Mouse (Mus musculus): Measurements from ENCODE around the gene Rhod. TPM values are rescaled to one million over a fixed set of nuclear protein-coding genes. Genes with fewer than 3 reads are reported as not detected.
"Not testable (repeated sequence)": the region's sequence is repeated elsewhere in the genome, so short reads cannot be mapped to it uniquely, and the experiment has no call there.

Gene Rhod
- total and polyA plus RNA-seq, 2 experiments from 2014 or later = 16.0 to 35.0 TPM

- Histone ChIP-seq H3K9me3 (replicated peaks; ENCODE audit: control insufficient read depth, low read length) (no peaks in the 10 kb centered on the region), H3K9ac (replicated peaks; ENCODE audit: low read depth, low read length) (no peak overlapping the region), H3K27ac (ENCODE audit: low read depth) (no peak overlapping the region), H3K4me3 (ENCODE audit: low read depth, low read length) (no peak overlapping the region), H3K27me3 (ENCODE audit: control insufficient read depth, insufficient read depth, low read length) (no peaks in the 10 kb centered on the region), H3K36me3 (replicated peaks; ENCODE audit: control insufficient read depth, insufficient read depth, low read length) (no peaks in the 10 kb centered on the region), H3K4me1 (ENCODE audit: control insufficient read depth, insufficient read depth) (no peaks in the 10 kb centered on the region), H3K4me2 (ENCODE audit: low read depth, low read length) (no peak overlapping the region)
- ATAC-seq (ENCODE audit: insufficient read depth, low read depth) (no peak), DNase-seq (ENCODE audit: low spot score) (no peak)
- TF ChIP-seq CTCF (IDR thresholded peaks at IDR 0.05; ENCODE audit: low read depth) (no peak), EP300 (IDR thresholded peaks at IDR 0.05; ENCODE audit: low read depth) (no peak)
- WGBS = 75% methylated on average over 15 of the region's 15 CpGs
Observed at GRCm38 (mm10) chr19:4455071-4455800, 16.0 kb upstream of the Rhod start.

- ATAC-seq (ENCODE audit: insufficient read depth, low read depth); H3K9me3 ChIP-seq (replicated peaks; ENCODE audit: control insufficient read depth, low read length); H3K4me2 ChIP-seq (ENCODE audit: low read depth, low read length); H3K36me3 ChIP-seq (replicated peaks; ENCODE audit: control insufficient read depth, insufficient read depth, low read length); DNase-seq (ENCODE audit: low spot score); H3K4me1 ChIP-seq (ENCODE audit: control insufficient read depth, insufficient read depth); H3K27ac ChIP-seq (ENCODE audit: low read depth); H3K27me3 ChIP-seq (ENCODE audit: control insufficient read depth, insufficient read depth, low read length); H3K9ac ChIP-seq (replicated peaks; ENCODE audit: low read depth, low read length); H3K4me3 ChIP-seq (ENCODE audit: low read depth, low read length): not testable (repeated sequence)
- WGBS = 50% methylated on average over 1 of the region's 1 CpGs
Observed at GRCm38 (mm10) chr19:4454040-4454439, 14.8 kb upstream of the Rhod start.

GRCm38 (mm10) chr19:4452525-4452924 is 13.3 kb upstream of the Rhod start:
- TF ChIP-seq EP300 (IDR thresholded peaks at IDR 0.05; ENCODE audit: low read depth) = no peak
- TF ChIP-seq CTCF (IDR thresholded peaks at IDR 0.05; ENCODE audit: low read depth) = no peak
- Histone ChIP-seq H3K4me2 (ENCODE audit: low read depth, low read length) (no peak overlapping the region), H3K9me3 (replicated peaks; ENCODE audit: control insufficient read depth, low read length) (no peaks in the 10 kb centered on the region), H3K4me3 (ENCODE audit: low read depth, low read length) (no peak overlapping the region), H3K27ac (ENCODE audit: low read depth) (no peak overlapping the region), H3K4me1 (ENCODE audit: control insufficient read depth, insufficient read depth) (no peaks in the 10 kb centered on the region), H3K9ac (replicated peaks; ENCODE audit: low read depth, low read length) (no peak overlapping the region), H3K36me3 (replicated peaks; ENCODE audit: control insufficient read depth, insufficient read depth, low read length) (no peaks in the 10 kb centered on the region), H3K27me3 (ENCODE audit: control insufficient read depth, insufficient read depth, low read length) (no peaks in the 10 kb centered on the region)
- WGBS = 46% methylated on average over 4 of the region's 4 CpGs
- ATAC-seq (ENCODE audit: insufficient read depth, low read depth) (no peak), DNase-seq (ENCODE audit: low spot score) (no peak)

GRCm38 (mm10) chr19:4451965-4452364 is 12.7 kb upstream of the Rhod start:
- Histone ChIP-seq H3K27ac (ENCODE audit: low read depth) (no peak overlapping the region), H3K9me3 (replicated peaks; ENCODE audit: control insufficient read depth, low read length) (no peaks in the 10 kb centered on the region), H3K4me3 (ENCODE audit: low read depth, low read length) (no peak overlapping the region), H3K36me3 (replicated peaks; ENCODE audit: control insufficient read depth, insufficient read depth, low read length) (no peaks in the 10 kb centered on the region), H3K27me3 (ENCODE audit: control insufficient read depth, insufficient read depth, low read length) (no peaks in the 10 kb centered on the region), H3K9ac (replicated peaks; ENCODE audit: low read depth, low read length) (no peak overlapping the region), H3K4me2 (ENCODE audit: low read depth, low read length) (no peak overlapping the region), H3K4me1 (ENCODE audit: control insufficient read depth, insufficient read depth) (no peaks in the 10 kb centered on the region)
- ATAC-seq (ENCODE audit: insufficient read depth, low read depth) (no peak), DNase-seq (ENCODE audit: low spot score) (no peak)
- TF ChIP-seq CTCF (IDR thresholded peaks at IDR 0.05; ENCODE audit: low read depth) (no peak), EP300 (IDR thresholded peaks at IDR 0.05; ENCODE audit: low read depth) (no peak)
- WGBS = 47% methylated on average over 5 of the region's 5 CpGs

- no peak overlapping the region for H3K4me3 ChIP-seq (ENCODE audit: low read depth, low read length)
- H3K27me3 ChIP-seq (ENCODE audit: control insufficient read depth, insufficient read depth, low read length) = no peaks in the 10 kb centered on the region
- H3K4me1 ChIP-seq (ENCODE audit: control insufficient read depth, insufficient read depth) = no peaks in the 10 kb centered on the region
- TF ChIP-seq EP300 (IDR thresholded peaks at IDR 0.05; ENCODE audit: low read depth) (no peak), CTCF (IDR thresholded peaks at IDR 0.05; ENCODE audit: low read depth) (no peak)
- H3K4me2 ChIP-seq (ENCODE audit: low read depth, low read length) = no peak overlapping the region
- H3K36me3 ChIP-seq (replicated peaks; ENCODE audit: control insufficient read depth, insufficient read depth, low read length) = no peaks in the 10 kb centered on the region
- 53% methylated on average over 8 of the region's 8 CpGs for WGBS
- ATAC-seq (ENCODE audit: insufficient read depth, low read depth) (no peak), DNase-seq (ENCODE audit: low spot score) (no peak)
- no peaks in the 10 kb centered on the region for H3K9me3 ChIP-seq (replicated peaks; ENCODE audit: control insufficient read depth, low read length)
- no peak overlapping the region for H3K27ac ChIP-seq (ENCODE audit: low read depth)
- H3K9ac ChIP-seq (replicated peaks; ENCODE audit: low read depth, low read length) = no peak overlapping the region
Observed at GRCm38 (mm10) chr19:4451098-4451497, 11.9 kb upstream of the Rhod start.

- no peaks in the 10 kb centered on the region for H3K4me1 ChIP-seq (ENCODE audit: control insufficient read depth, insufficient read depth)
- no peak overlapping the region for H3K27ac ChIP-seq (ENCODE audit: low read depth)
- WGBS = 77% methylated on average over 5 of the region's 5 CpGs
- DNase-seq (ENCODE audit: low spot score) = no peak
- no peaks in the 10 kb centered on the region for H3K36me3 ChIP-seq (replicated peaks; ENCODE audit: control insufficient read depth, insufficient read depth, low read length)
- no peak for TF ChIP-seq CTCF (IDR thresholded peaks at IDR 0.05; ENCODE audit: low read depth)
- TF ChIP-seq EP300 (IDR thresholded peaks at IDR 0.05; ENCODE audit: low read depth) = no peak
- H3K9me3 ChIP-seq (replicated peaks; ENCODE audit: control insufficient read depth, low read length) = no peaks in the 10 kb centered on the region
- H3K4me3 ChIP-seq (ENCODE audit: low read depth, low read length) = no peak overlapping the region
- no peak overlapping the region for H3K4me2 ChIP-seq (ENCODE audit: low read depth, low read length)
- H3K27me3 ChIP-seq (ENCODE audit: control insufficient read depth, insufficient read depth, low read length) = no peaks in the 10 kb centered on the region
- H3K9ac ChIP-seq (replicated peaks; ENCODE audit: low read depth, low read length) = no peak overlapping the region
- no peak for ATAC-seq (ENCODE audit: insufficient read depth, low read depth)
Observed at GRCm38 (mm10) chr19:4450666-4451065, 11.4 kb upstream of the Rhod start.

Data from heart, postnatal 0 days (tissue).